Mouse (Mus musculus): ENCODE results near the gene Slco1a5.
A peak's percentile ranks its signal among the peaks of the same experiment; 100 is the strongest.
"Not testable (repeated sequence)": the region's sequence is repeated elsewhere in the genome, so short reads cannot be mapped to it uniquely, and the experiment has no call there.

The Slco1a5 gene

DNA sequence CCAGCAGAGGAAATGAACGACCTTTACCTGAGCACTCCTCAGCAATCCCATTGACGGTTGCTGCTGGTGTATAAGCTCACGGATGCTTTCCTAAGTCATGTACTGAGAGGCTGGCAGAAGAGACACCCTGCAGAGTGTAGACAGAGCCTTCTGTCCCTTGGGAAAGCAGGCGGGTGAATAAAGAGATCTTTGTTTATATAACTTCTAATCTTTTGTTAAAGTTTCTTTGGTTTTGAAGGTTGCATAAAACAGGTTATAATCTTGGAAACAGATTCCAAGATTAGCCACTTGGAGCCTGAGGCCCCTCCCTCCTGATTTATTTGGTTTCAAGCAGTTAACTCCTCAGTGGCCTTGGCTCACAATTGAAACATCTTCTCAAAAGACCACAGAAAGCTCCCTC is at the start of gene Slco1a5:
Slco1a5 (minus strand) TSS at position 101 of the 400 bp plus-strand sequence.
- DNase-seq (ENCODE audit: low read depth, low spot score), result no peak

DNA sequence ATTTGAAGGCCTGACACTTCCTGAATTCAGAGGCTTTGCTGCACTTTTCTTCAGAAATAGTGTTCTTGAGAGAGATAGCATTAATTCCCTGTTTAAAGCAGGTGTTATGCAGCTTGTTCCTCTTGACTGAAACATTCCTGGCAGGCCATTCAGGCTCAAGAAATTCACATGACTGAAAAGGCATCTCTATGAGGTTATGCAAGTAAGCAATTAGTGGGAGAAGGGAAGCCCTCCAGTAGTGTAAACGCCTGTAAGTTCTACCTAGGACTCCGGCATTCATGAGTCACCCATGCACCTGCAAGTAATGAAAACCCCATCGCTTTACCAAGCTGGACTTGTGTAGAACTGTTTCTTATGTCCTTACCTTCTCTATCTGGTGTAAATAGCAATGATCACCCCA is 46.8 kb upstream of the Slco1a5 start:
- no peak for DNase-seq (ENCODE audit: low read depth, low spot score)

DNA sequence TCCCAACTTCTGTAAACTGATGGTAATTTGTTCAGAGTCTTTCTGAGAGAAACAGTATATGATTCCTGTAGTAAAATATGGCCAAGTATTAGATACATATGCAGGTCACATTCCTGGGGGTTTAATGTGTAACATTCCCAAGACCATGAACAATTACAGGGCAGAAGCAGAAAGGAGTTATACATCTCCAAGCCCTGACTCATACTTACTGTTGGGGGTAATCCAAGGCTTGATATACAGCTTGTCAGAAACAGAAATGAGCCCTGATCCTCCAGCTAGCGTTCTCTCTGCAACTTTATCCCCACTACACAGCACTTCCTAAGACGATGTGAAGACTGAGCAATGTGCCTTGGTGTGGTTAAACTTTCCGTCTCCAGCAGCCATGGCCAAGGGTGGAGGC is 44.8 kb upstream of the Slco1a5 start:
- DNase-seq (ENCODE audit: low read depth, low spot score), result no peak

DNA sequence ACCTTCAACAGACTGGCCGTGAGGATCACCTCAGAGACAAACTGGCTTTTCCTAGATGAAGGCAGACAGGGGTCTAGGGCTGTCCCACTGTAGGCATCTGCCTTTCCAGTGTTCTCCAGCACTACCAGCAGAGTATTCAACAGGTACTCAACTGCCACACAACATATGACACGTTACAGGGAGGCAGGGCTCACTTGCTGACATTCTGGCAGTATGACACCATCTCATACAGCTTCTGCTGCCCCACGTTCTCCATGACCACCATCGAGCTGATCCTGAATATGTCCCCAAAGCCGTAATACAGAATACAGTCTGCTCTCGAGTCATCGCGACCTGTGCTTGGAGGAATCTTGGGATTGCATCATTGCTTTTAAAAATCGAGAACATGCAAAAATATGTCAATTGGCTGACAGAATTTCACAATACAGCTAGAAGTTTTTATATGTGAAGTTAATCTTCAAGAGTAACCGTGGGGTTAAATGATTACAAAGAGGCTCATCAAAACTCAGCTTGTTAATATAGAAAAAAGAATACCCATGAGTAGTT is 43.8 kb upstream of the Slco1a5 start:
- no peak for DNase-seq (ENCODE audit: low read depth, low spot score)

DNA sequence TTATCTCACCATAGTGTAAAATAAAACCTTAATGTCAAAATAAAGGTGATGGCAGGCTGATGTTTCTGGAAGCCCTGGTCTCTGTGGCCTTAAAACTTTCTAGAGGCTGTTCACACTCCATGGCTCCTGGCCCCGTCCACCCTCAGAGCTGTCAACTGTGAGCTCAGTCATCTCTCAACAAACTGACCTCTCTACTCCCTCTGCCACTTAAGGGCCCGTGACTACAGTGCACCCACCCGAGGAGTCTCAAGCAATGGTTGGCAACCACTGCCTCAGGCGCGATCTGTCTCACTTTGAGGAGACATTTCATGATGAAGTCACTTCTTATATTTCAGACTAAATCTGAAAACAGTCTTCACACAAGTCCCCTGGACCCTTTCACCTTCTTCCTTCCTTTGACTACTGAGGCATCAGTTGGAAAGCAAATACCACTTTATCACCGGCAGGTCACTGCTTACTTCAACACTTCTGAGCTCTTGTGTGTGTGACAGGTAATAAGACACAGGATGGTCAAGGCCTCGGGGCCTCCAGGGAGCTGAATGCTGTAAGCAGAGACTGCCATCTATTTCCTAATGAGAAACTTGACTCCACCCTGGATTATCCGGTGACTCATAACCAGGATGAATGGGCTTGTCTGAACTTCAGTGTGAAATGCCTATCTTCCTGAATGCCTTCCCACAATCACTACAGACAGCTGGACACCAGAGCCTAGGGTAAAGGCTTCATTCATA is 43.1 kb upstream of the Slco1a5 start:
- DNase-seq (ENCODE audit: low read depth, low spot score), result no peak

DNA sequence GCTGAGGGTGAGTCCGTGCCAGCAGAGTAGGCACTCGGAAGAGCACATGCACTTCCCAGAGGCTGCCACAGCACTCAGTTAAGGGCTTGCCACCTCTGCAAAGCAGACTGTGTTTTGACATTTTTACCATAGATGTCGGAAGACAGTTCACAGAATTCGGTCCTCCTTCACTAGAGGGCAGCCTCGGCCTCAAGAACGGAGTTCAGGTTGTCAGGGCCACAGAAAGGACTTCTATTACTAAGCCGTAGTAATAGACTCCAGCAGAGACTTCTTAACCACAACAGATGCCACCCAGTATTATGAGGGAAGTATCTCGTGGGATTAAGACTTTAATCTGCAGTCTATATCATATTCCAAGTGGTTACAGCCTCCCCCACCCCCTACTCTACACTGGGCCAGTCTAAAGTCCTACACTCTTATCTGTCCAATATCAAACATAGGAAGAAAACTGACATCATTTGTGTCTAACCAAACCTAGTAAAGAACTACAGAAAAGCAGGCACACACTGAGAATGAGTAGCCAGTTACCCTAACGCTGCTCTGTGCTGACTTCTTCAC is 40.3 kb upstream of the Slco1a5 start:
- peak; percentile 39 for DNase-seq (ENCODE audit: low read depth, low spot score)

DNA sequence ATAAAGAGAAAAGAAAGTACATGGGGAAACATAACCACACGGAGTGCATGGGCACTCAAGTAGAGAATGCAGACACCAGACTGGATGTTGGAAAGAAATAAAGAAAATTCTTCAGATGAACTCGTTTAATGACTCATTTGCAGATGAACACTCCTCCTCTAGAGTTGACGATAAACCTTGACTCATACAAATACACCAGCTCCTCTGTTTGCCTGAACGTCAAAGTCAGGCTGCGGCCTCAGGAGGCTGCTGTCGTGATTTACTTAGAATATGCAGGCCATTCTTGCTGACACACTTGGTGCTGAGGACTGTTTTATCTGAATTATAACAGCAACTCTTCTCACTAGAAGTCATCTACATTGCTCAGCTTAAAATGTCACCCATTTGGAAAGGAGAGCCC is 39.3 kb upstream of the Slco1a5 start:
- no peak for DNase-seq (ENCODE audit: low read depth, low spot score)

DNA sequence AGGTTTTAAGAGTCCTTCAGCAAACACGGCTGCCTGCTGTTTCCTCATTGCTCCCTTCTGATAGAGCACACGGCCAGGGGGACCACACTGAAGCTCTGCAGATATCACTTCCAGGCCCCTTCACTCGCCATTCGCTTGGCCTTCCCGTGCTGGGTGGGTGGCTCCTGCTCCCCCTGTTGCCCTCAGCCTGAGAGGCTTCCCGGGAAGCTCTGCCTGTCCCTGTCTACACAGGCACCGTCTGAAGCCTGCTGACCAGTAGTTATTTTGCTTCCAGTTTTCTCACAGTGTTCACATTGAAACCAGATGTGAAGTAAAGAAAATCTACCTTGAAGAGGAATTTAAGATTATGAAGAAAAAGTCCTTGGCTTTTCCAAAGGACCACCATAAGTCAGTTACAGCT is 34.3 kb upstream of the Slco1a5 start:
- no peak for DNase-seq (ENCODE audit: low read depth, low spot score)

DNA sequence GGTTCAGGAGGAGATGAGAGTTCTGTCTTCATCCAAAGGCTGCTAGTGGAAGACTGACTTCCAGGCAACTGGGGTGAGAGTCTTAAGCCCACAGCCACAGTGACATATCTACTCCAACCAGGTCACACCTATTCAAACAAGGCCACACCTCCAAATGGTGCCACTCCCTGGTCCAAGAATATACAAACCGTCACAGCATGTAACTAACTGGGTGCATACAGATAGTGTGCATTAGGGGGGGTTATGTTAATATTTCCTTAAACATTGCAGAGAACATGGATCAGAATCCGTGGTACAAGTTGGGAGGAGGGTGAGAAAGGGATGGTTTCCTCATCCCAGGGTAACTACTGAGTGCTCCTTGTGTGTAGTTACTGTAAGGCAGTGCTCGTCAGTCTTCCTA is 29.3 kb upstream of the Slco1a5 start:
- DNase-seq (ENCODE audit: low read depth, low spot score), result not testable (repeated sequence)

DNA sequence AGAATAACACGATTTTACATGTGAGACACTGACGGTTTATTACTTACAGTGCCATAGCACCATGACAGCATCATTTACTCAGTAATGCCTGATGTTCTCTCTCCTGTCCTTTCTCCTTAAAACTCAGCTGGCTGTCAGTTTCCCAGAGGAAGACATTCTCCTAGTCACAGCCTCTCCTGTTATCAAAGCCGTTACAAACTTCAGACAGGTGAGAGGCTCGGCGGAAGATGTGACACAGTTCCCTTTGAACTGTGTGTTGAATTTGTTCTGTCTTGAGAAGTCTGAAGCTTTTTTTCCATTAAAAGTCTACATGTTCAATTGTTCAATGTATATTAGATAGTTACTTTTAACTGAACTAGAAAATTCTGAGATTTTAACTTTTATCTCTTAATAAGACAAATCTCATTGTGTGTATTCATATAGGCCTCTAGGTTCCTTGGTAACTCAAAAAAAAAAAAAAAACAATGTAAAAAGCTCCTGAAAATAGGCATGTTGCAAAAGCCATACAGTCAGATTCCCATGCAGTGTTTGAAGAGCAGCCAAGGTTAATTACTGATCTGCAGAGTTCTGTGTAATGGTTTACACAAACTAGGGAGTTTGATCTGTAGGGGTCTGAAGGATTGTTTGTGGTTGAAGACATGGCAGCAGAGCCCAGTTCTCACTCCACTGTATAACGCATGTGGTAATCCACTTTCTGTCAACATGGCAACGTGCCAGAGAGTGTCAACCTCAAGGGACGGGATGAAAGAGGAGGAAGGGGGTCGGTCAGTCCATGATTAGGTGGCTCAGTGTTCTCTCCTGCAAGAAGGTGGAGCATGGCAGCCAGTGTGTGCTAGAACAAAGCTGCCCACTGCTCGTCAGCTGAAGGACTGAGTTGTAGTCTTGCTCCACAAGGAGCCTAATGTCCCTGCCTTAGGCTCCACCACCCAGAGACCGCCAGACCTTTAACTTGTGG is 24.9 kb upstream of the Slco1a5 start:
- no peak for DNase-seq (ENCODE audit: low read depth, low spot score)

DNA sequence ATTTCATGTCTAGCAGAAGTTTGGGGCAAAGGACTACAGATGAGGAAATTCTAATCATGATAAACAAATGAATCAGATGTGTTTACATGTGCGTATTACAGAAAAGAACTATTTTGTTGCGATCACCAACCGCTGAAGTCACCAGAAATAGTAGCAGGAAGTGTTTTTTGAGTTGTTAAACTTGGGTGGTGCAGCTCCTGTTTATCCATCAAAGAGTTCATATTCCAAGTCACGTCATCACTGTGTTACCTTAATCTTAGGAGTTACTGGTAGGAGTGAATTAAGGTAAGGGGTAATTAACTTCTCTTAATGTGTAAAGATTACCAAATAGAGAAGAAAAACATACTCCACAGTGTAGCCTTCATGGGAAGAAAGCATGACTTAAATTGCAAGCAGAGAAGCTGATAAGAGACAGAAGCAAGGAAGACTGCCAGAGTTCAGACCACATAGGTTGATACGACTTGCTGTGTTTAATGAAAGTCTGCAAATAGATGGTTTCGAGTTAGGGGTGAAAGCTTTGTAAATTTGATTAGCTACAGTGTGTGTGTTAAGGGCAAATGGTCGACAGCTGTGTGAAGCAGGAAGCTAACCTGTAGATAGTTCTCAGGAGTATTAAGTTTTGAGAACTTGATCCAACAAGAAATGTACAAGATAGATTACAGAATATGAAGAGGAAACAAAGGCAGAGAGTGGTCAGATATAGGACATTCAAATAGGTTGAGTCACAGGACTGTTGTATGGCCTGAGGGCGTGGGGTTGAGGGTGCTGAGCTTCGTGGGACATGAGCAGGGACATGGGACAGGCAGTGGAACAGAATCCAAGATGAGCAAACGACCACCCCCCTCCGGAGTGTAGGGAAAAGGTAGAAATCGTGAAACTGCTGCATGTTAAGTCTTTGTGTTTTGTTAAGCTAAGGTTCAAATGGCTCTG is 23.7 kb upstream of the Slco1a5 start:
- DNase-seq (ENCODE audit: low read depth, low spot score), result no peak

DNA sequence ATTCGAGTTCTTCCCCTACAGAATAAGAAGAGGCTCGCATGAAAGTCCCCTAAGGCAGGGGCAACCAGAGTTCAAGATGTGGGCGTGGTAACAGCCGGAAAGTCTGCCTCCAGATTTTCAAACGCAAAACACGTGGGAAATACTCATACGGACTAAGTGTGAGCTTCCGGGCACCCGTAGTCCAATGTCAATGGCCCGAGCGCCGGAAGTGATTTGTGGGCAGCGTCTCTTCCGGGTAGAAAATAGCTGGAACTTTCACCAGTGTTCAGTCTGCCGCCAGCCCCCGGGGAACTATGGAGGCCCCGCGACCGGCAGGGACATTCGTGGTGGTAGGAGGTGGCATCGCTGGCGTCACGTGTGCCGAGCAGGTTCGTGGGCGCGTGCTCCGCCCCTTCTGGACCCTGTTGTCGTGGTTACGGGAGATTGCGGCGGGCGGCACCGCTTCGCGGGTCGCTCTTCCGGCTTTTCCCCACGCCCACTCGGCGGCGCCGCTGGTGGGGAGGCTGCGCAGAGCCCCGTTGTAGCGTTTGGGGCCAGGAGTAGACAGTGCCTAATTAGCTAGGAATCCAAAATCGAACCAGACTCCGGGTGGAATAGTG is 22.8 kb upstream of the Slco1a5 start, which contains the start of gene Pyroxd1:
Pyroxd1 (plus strand) TSS at position 215 of the 599 bp plus-strand sequence.
- DNase-seq (ENCODE audit: low read depth, low spot score), result peak; percentile 98

DNA sequence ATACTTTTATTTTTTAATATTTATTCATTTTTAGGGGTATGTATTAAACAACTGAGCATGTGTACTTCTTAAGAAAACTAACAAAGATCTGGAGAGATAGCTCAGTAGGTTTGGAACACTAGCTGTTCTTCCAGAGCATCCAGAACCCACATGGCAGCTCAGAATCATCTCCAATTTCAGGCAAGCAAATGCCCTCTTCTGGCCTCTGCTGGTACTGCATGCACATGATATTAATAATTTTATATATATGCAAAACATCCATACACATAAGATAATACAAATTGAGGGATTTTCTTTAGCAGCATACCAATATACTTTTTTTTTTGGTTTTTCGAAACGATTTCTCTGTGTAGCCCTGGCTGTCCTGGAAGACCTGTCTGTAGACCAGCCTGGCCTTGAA is 20.8 kb upstream of the Slco1a5 start:
- peak; percentile 64 for DNase-seq (ENCODE audit: low read depth, low spot score)

DNA sequence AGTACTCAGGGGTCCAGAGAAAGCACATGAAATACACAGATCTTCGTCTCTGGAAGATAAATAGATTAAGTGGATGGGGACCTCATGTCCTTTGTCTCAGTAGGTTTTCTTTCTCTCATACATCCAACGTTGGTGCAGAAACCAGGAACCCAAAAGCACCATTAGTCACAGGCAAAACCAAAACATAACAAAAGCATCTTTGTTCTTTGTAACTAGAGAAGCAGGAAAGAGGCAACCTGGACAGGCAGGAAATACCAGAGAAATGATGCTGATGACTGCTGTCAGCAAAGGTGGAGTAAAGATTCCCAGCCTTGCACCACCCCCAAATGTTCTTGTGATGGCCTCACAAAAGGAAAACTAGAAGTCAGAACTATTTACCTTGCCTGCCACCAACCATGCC is 16.8 kb upstream of the Slco1a5 start:
- no peak for DNase-seq (ENCODE audit: low read depth, low spot score)

DNA sequence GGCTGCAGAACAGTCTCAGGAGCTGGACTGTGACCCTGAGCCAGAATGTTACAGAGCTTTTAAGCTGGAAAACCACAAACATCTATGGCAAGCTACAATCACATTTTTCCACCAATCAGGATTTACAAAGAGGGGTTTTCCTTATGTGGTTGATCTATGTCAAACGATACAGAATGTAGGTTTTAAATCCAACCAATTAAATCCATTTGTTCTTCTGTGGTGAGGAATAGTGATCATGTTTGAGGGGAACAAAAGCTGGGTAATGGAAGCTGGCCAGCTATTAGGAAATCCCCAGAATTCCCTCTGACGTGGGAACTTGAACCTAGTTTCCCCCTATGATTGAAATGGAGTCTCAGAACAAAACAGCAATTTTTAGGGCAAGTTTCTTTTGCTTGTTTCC is 16.2 kb upstream of the Slco1a5 start:
- no peak for DNase-seq (ENCODE audit: low read depth, low spot score)

DNA sequence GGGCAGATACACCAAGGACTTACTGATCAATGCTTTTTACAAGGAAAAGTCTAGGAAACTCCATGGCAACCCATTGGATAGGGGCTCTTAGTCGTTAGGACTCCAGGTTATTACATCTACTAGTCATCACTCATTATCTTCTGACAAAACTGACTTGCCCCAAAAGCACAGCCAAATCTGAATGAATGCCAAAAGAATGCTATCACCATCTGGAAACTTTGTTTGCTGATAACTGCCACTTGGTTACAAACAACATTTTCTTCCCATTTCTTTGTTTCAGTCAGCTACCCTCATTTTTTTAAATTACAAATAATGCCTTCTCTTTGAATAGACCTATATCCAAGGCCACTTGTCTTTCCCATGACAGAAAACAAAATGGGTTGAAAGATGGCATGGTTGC is 6.4 kb upstream of the Slco1a5 start:
- no peak for DNase-seq (ENCODE audit: low read depth, low spot score)

DNA sequence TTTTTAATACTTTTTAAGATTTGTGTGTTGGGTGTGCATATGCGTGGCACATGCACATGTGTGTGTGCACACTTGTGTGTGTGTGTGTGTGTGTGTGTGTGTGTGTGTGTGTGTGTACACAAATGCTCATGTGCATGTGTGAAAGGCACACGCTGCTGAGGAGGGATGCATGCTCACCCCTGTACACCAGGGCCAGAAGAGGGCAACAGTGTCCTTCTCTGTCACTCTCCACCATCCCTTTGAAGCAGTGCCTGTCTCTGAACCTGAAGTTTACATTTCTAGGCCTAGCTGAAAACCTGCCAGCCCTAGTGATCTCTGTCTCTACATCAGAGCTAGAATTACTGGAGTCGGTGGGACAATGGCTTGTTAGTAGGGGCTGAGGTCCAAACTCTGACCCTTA is 3.8 kb upstream of the Slco1a5 start:
- DNase-seq (ENCODE audit: low read depth, low spot score), result no peak

DNA sequence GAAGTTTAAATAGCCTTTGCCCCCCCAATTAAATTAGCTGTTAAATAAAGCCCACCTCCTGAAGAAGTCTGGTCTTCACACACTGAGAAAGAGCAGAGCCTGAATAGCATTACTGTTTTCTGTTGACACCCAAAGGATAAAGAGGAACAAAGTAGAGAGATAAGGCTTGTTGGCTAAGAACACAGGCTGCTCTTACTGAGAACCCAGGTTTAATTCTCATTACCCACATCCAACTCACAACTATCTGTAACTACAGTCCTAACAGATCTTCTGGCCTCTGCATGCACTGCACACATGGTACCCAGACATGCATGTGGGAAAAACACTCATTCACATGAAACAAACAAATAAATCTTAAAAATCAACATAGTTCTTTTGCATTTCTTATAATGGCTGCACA is 5.7 kb downstream of the Slco1a5 start:
- no peak for DNase-seq (ENCODE audit: low read depth, low spot score)

DNA sequence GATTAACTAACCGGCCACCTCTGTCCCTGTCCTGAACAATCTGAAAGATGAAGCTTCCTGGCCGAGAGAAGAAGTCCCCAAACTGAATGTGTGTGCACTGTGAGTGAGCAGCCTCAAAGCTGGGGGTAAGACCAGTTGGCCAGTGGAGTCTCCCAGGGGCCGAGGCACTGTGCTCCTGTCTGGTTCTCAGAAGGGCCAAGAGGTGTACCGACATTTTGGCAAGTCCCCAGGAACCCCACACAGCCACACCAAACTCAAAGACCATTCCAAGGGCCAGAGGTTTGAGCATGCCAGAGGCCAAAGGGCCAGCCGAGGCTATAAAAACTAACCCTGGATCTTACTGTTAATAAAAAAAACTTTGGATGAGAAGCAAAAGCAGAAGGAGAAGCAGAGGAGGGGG is 8.5 kb downstream of the Slco1a5 start:
- no peak for DNase-seq (ENCODE audit: low read depth, low spot score)

DNA sequence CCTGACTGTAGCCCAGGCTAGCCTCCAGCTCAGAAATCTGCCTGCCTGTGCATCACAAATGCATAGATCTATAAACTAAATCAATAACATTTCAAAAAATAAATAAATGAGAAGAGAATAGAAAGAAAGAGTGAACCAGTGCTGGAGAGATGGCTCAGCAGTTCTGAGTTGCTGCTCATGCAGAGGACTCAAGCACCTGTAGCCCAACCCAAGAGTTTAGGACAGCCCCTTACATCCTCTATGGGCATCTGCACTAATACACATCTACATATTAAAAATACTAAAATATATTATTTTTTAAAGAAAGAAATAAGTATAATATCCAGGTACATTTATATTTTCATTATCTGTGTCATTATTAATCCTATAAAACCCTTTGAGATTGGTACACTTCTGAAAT is 17.7 kb downstream of the Slco1a5 start:
- DNase-seq (ENCODE audit: low read depth, low spot score), result no peak

DNA sequence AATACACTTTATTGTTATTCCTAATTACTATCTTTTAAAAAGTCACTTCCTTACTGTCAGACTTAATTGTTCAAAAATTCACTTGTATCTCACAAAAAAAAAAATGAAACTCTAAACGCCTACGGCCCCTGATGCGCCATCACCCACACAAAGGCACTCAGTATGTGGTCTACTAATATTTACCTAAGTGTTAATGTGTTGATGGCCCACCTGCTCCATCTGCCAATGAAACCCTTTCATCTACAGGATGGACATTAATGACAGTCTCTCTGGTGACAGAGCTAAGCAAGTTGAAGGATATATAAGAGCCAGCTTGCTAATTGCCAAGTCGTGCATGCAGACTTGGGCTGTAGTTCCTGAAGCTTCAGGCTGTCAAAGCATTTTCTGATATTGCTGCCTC is 24.7 kb downstream of the Slco1a5 start, which contains the start of gene Iapp:
Iapp (plus strand) TSS at position 326 of the 400 bp plus-strand sequence.
- peak; percentile 11 for DNase-seq (ENCODE audit: low read depth, low spot score)
